In the genomic region with DNA sequence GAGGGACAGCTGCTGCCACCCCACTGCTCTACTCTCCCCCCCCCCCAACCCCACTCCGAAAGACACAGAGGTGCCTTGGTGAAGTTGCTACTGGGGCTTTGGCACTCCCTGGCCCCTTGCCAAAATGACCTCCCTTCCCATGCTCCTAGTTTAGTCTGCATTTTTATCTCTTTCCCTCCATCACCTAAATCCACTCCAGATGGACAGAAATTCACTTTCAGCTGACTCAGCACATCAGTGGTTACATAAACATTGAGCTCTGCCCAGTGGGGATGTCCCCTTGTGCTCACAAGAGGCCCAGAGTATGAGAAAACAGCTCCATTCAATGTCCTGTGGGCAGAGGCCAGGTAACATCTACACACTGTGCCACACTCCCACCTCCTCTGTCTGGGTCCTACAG, we compare ENCODE assay signal across 19 mouse cellular contexts. TPM values are rescaled to one million over a fixed set of nuclear protein-coding genes. Genes with fewer than 3 reads are reported as not detected.
DNase-seq lines count a peak whose midpoint lies in the region; ATAC-seq and TF ChIP-seq lines count a peak whose summit lies in the region.
"Had no signal": no experiment of that assay in that cellular context is flagged by ENCODE, and none has a peak within 500 bp of the region (broad histone marks: within the 10 kb centered on the region; RNA-seq: fewer than 3 reads in every experiment).

No protein-coding gene starts in this region.

- peak; percentile 24 for DNase-seq in gastrocnemius, adult 2 months
- no peak for DNase-seq in gastrocnemius, postnatal 25 days
- peak; percentile 32 for DNase-seq in kidney, adult 9 months
- no peak for DNase-seq in kidney, postnatal 14 days
- DNase-seq in MEL (ENCODE audit: low read depth, low spot score) = no peak
- DNase-seq in limb, embryonic 14.5 days (ENCODE audit: low spot score) = peak; percentile 49
- DNase-seq: adrenal gland, postnatal 25 days; cerebellum, adult 8-10 months; kidney, adult 18-20 months; left cerebral cortex, postnatal 4 days; lung, postnatal 14 days; thymus, postnatal 4 days had no signal

- no peak for TF ChIP-seq POLR2A in MEL (IDR thresholded peaks at IDR 0.05; ENCODE audit: control insufficient read depth in 1 of 2, insufficient read depth in 1 of 2, low read depth in 1 of 2, low read length in 2 of 2, poor library complexity in 1 of 2)
- no peak for TF ChIP-seq POLR2A in limb, embryonic 14.5 days (IDR thresholded peaks at IDR 0.05; ENCODE audit: borderline replicate concordance, extremely low read depth, insufficient read depth, insufficient read length)

- intact Hi-C loops in gastrocnemius, adult 2 months (cut with DNase I) = no loop called here

- no peaks in the 10 kb centered on the region for H3K79me2 ChIP-seq in MEL (ENCODE audit: control insufficient read depth, insufficient read depth, low read length, poor library complexity)

- no peak overlapping the region for H3K9ac ChIP-seq in MEL (ENCODE audit: control insufficient read depth, low read depth, low read length, poor library complexity, severe bottlenecking)
- no peak overlapping the region for H3K9ac ChIP-seq in limb, embryonic 14.5 days (ENCODE audit: low read depth, low read length, severe bottlenecking)
- H3K9ac ChIP-seq: forebrain, embryonic 15.5 days; hindbrain, embryonic 15.5 days; liver, embryonic 15.5 days; midbrain, embryonic 12.5 days had no signal

- WGBS in limb, embryonic 14.5 days = 33% methylated on average over 1 of the region's 1 CpGs

- no peak for ATAC-seq in limb, embryonic 14.5 days (ENCODE audit: low FRiP score, low read depth)
- ATAC-seq in erythroblast, adult 5-6 weeks (replicated peaks; ENCODE audit: low FRiP score, poor library complexity, severe bottlenecking) = no peak
- ATAC-seq: forebrain, embryonic 15.5 days had no signal

- no peak overlapping the region for H3K4me2 ChIP-seq in limb, embryonic 14.5 days (replicated peaks; ENCODE audit: low read depth, low read length, severe bottlenecking)
- H3K4me2 ChIP-seq: forebrain, embryonic 15.5 days; hindbrain, embryonic 15.5 days; liver, embryonic 15.5 days; midbrain, embryonic 12.5 days had no signal

- H3K27me3 ChIP-seq in MEL (ENCODE audit: control insufficient read depth in 1 of 2, insufficient read depth in 2 of 2, low read length in 2 of 2) = no peaks in the 10 kb centered on the region
- H3K27me3 ChIP-seq in limb, embryonic 14.5 days (ENCODE audit: control insufficient read depth, insufficient read depth, low read length) = no peaks in the 10 kb centered on the region
- H3K27me3 ChIP-seq: forebrain, embryonic 15.5 days; hindbrain, embryonic 15.5 days; liver, embryonic 15.5 days; midbrain, embryonic 12.5 days had no signal

- peak overlapping the region; percentile 87; the same call in 1 of the 2 replicates for H3K27ac ChIP-seq in gastrocnemius, adult 2 months
- no peak overlapping the region for H3K27ac ChIP-seq in MEL (ENCODE audit: control insufficient read depth, low read depth, low read length)
- H3K27ac ChIP-seq in limb, embryonic 14.5 days (replicated peaks; ENCODE audit: low read depth, low read length) = no peak overlapping the region
- H3K27ac ChIP-seq: forebrain, embryonic 15.5 days; hindbrain, embryonic 15.5 days; liver, embryonic 15.5 days; midbrain, embryonic 12.5 days had no signal

- TF ChIP-seq CTCF in gastrocnemius, adult 2 months (IDR thresholded peaks at IDR 0.05) = no peak
- no peak for TF ChIP-seq CTCF in MEL (IDR thresholded peaks at IDR 0.05 in 2 of 3, conservative IDR thresholded peaks at IDR 0.05 in 1 of 3; ENCODE audit: control insufficient read depth in 1 of 3, insufficient read depth in 1 of 3, low read depth in 2 of 3, low read length in 3 of 3, poor library complexity in 1 of 3, severe bottlenecking in 1 of 3)

- TF ChIP-seq RAD21 in MEL (IDR thresholded peaks at IDR 0.05; ENCODE audit: low read depth, low read length) = no peak

- no peak for TF ChIP-seq EP300 in MEL (IDR thresholded peaks at IDR 0.05; ENCODE audit: low read depth in 1 of 2, low read length in 2 of 2)

- no peak overlapping the region for H3K4me3 ChIP-seq in gastrocnemius, adult 2 months
- H3K4me3 ChIP-seq in MEL (ENCODE audit: control insufficient read depth in 1 of 2, insufficient read depth in 1 of 2, low read depth in 2 of 2, low read length in 2 of 2) = no peak overlapping the region
- no peak overlapping the region for H3K4me3 ChIP-seq in limb, embryonic 14.5 days (replicated peaks; ENCODE audit: low read length)
- H3K4me3 ChIP-seq: forebrain, embryonic 15.5 days; hindbrain, embryonic 15.5 days; liver, embryonic 15.5 days; midbrain, embryonic 12.5 days had no signal

- H3K4me1 ChIP-seq in MEL (ENCODE audit: control insufficient read depth in 1 of 2, insufficient read depth in 2 of 2, low read length in 2 of 2) = no peaks in the 10 kb centered on the region
- H3K4me1 ChIP-seq in limb, embryonic 14.5 days (ENCODE audit: control insufficient read depth, insufficient read depth, low read length) = peaks cover 78% of the 10 kb centered on the region
- H3K4me1 ChIP-seq: liver, embryonic 15.5 days had no signal

- H3K36me3 ChIP-seq in MEL (ENCODE audit: control insufficient read depth in 1 of 2, insufficient read depth in 2 of 2, low read length in 2 of 2) = no peaks in the 10 kb centered on the region
- H3K36me3 ChIP-seq in limb, embryonic 14.5 days (ENCODE audit: control insufficient read depth, insufficient read depth, low read length) = peaks cover 57% of the 10 kb centered on the region
- H3K36me3 ChIP-seq: forebrain, embryonic 15.5 days; hindbrain, embryonic 15.5 days had no signal

- no peaks in the 10 kb centered on the region for H3K9me3 ChIP-seq in MEL (replicated peaks; ENCODE audit: insufficient read depth, low read length)
- no peaks in the 10 kb centered on the region for H3K9me3 ChIP-seq in limb, embryonic 14.5 days (ENCODE audit: control insufficient read depth, low read length)
- H3K9me3 ChIP-seq: forebrain, embryonic 15.5 days; hindbrain, embryonic 15.5 days; liver, embryonic 15.5 days; midbrain, embryonic 12.5 days had no signal

TF ChIP-seq in MEL, 35 proteins besides CTCF, POLR2A, EP300 and RAD21:
- TF ChIP-seq MAFK (IDR thresholded peaks at IDR 0.05; ENCODE audit: borderline replicate concordance, low read depth, low read length) (peak; percentile 87), ETS1 (IDR thresholded peaks at IDR 0.05; ENCODE audit: low read depth, low read length) (no peak)

RNA-seq across cellular contexts. Expression of gene Aagab, which starts 52.6 kb away (rescaled TPM):
- 10 to 100 TPM; 11.1 to 12.2 TPM for total RNA-seq in gastrocnemius, adult 2 months (2021)
- 10 to 100 TPM; 10.1 to 12.4 TPM for total RNA-seq in gastrocnemius, postnatal 25 days (2021)
- 15.1 and 16.1 TPM in 2 replicates for total RNA-seq in MEL (2012; rRNA removed)
- 10 to 100 TPM in 1 of 2 experiments, not detected in 1; 27.4 TPM for polyA plus RNA-seq in MEL (2012; ENCODE audit: insufficient read depth in 1 of 2, insufficient read length in 2 of 2, low read depth in 1 of 2, low replicate concordance in 2 of 2, missing spikeins in 1 of 2)
- 12.6 and 12.7 TPM in 2 replicates for polyA plus RNA-seq in limb, embryonic 14.5 days (2012; rRNA removed)
- 25.9 and 27.4 TPM in 2 replicates for polyA plus RNA-seq in limb, embryonic 14.5 days (2014; fragmentation: Nextera tagmentation; extraction: Ambion mirVana)
- 6.3 and 15.9 TPM in 2 replicates for total RNA-seq in erythroblast, adult 5-6 weeks (2015; ENCODE audit: low replicate concordance)
- total RNA-seq in erythroblast, adult 5-6 weeks (2017; ENCODE audit: low replicate concordance) = 9.9 and 17.7 TPM in 2 replicates

RNA-seq across cellular contexts. Expression of gene Iqch, which starts 52.8 kb away (rescaled TPM):
- not detected for total RNA-seq in gastrocnemius, adult 2 months (2021)
- total RNA-seq in gastrocnemius, postnatal 25 days (2021) = not detected
- total RNA-seq in MEL (2012; rRNA removed) = not detected in 2 replicates
- polyA plus RNA-seq in MEL (2012; ENCODE audit: insufficient read depth in 1 of 2, insufficient read length in 2 of 2, low read depth in 1 of 2, low replicate concordance in 2 of 2, missing spikeins in 1 of 2) = not detected
- 0.05 TPM in 2 replicates for polyA plus RNA-seq in limb, embryonic 14.5 days (2012; rRNA removed)
- 0.07 and 0.11 TPM in 2 replicates for polyA plus RNA-seq in limb, embryonic 14.5 days (2014; fragmentation: Nextera tagmentation; extraction: Ambion mirVana)
- total RNA-seq in erythroblast, adult 5-6 weeks (2015; ENCODE audit: low replicate concordance) = not detected in 2 replicates
- 0.28 TPM in 1 of 2 replicates, not detected in the other for total RNA-seq in erythroblast, adult 5-6 weeks (2017; ENCODE audit: low replicate concordance)
- polyA plus RNA-seq: large intestine, adult 2 months; liver, embryonic 15.5 days; midbrain, embryonic 12.5 days; spleen, adult 2 months had no signal

Comparison
In these comparisons a context has a peak if more than half of its experiments do, and no peak if none do; other contexts are left out.
1. DNase-seq: peak in gastrocnemius, adult 2 months (single experiment), kidney, adult 9 months (single experiment) and limb, embryonic 14.5 days (single experiment); none in gastrocnemius, postnatal 25 days (single experiment), kidney, postnatal 14 days (single experiment) and MEL (single experiment).